Mouse (Mus musculus): ENCODE measurements at regions not wholly inside any gene's neighbourhood (a gene's known extent, or its start where the extent isn't known, plus 50 kb on each side); places are given as distances from the start of the nearest gene placed in this dataset.

DNA sequence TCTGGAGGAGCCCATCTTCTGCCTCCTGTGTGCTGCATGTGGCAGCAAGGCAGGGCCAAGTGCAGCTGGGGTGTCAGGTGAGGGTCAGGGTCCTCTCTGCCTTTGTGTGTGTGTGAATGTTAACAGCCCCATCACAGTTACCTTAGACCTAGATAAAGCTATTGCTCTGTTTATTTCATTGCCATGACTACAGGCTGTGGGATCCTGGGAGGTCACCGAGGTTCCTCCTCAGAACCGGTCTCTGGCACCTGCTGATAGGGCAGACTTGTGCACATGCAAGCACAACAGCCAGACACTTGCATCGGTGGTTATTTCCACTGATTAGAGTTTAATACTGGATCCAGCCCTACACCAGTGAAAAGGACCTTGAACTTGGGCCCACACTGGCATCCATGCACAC lies 278.6 kb upstream of the Eef2kmt start:
- DNase-seq: peak; percentile 9
- 31% methylated on average over 3 of the region's 3 CpGs for WGBS

DNA sequence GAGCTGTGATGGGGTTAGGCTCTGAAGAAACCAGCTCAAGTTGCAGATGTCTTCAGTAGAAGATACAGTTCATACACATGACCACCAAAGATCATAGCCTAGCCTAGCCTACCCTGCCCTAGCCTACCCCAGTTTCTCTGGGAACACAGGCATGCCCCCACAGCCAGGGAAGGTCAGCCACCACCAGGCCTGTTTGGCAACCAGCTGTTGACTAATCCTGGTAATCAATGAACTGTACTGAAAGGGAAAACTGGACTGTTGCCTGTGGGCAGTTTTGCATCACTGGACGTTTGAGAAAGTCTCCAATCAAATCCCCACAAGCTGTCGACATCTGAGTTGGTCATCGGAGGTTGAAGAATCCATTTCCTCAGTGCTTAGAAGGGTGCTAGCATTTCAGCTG lies 276.5 kb upstream of the Eef2kmt start:
- TF ChIP-seq POLR2A (IDR thresholded peaks at IDR 0.05; ENCODE audit: low read depth, low read length) (no peak), CTCF (conservative IDR thresholded peaks at IDR 0.05; ENCODE audit: insufficient read depth, insufficient read length, low read depth, low read length) (no peak)
- Histone ChIP-seq H3K4me3 (ENCODE audit: insufficient read depth, low read depth, low read length) (no peak overlapping the region), H3K36me3 (ENCODE audit: control insufficient read depth, insufficient read depth, low read length) (no peaks in the 10 kb centered on the region), H3K27me3 (replicated peaks; ENCODE audit: control insufficient read depth, insufficient read depth, low read length) (no peaks in the 10 kb centered on the region), H3K4me1 (ENCODE audit: control insufficient read depth, insufficient read depth, low read length) (no peaks in the 10 kb centered on the region), H3K27ac (ENCODE audit: insufficient read depth, low read depth, low read length) (no peak overlapping the region)
- WGBS: 63% methylated on average over 3 of the region's 3 CpGs
- DNase-seq: no peak

More for the DNA sequence above, 278.6 kb upstream of the Eef2kmt start:
- no peak for TF ChIP-seq CTCF (conservative IDR thresholded peaks at IDR 0.05; ENCODE audit: insufficient read depth, insufficient read length, low read depth, low read length)
- no peak for TF ChIP-seq POLR2A (IDR thresholded peaks at IDR 0.05; ENCODE audit: low read depth, low read length)
- Histone ChIP-seq H3K4me1 (ENCODE audit: control insufficient read depth, insufficient read depth, low read length) (no peaks in the 10 kb centered on the region), H3K36me3 (ENCODE audit: control insufficient read depth, insufficient read depth, low read length) (no peaks in the 10 kb centered on the region), H3K27ac (ENCODE audit: insufficient read depth, low read depth, low read length) (no peak overlapping the region; the same call in 1 of the 2 replicates), H3K4me3 (ENCODE audit: insufficient read depth, low read depth, low read length) (no peak overlapping the region), H3K27me3 (replicated peaks; ENCODE audit: control insufficient read depth, insufficient read depth, low read length) (no peaks in the 10 kb centered on the region)

DNA sequence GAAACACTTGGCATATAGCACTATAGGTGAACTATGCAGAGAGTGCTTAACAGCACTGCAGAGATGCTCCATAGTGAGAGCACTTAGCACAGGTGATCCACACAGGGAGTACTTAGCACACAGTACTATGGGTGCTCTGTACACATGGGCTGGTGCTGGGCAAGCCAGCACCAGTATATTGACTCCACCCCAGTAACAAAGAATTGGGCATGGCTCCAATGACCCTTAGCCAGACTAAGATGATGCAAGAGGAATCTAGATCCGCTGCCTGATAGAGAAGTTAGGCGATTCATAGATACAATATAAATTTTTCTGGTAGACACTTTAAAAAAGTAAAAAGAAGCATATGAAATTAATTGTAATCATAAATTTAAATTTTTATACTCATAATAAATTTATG lies 274.0 kb upstream of the Eef2kmt start:
- no peaks in the 10 kb centered on the region for H3K4me1 ChIP-seq (ENCODE audit: control insufficient read depth, insufficient read depth, low read length)
- no peak overlapping the region for H3K4me3 ChIP-seq (ENCODE audit: insufficient read depth, low read depth, low read length)
- no peak overlapping the region for H3K27ac ChIP-seq (ENCODE audit: insufficient read depth, low read depth, low read length)
- DNase-seq: no peak
- no peaks in the 10 kb centered on the region for H3K36me3 ChIP-seq (ENCODE audit: control insufficient read depth, insufficient read depth, low read length)
- no peak for TF ChIP-seq POLR2A (IDR thresholded peaks at IDR 0.05; ENCODE audit: low read depth, low read length)
- no peak for TF ChIP-seq CTCF (conservative IDR thresholded peaks at IDR 0.05; ENCODE audit: insufficient read depth, insufficient read length, low read depth, low read length)
- WGBS: 81% methylated on average over 2 of the region's 2 CpGs
- H3K27me3 ChIP-seq (replicated peaks; ENCODE audit: control insufficient read depth, insufficient read depth, low read length): no peaks in the 10 kb centered on the region

DNA sequence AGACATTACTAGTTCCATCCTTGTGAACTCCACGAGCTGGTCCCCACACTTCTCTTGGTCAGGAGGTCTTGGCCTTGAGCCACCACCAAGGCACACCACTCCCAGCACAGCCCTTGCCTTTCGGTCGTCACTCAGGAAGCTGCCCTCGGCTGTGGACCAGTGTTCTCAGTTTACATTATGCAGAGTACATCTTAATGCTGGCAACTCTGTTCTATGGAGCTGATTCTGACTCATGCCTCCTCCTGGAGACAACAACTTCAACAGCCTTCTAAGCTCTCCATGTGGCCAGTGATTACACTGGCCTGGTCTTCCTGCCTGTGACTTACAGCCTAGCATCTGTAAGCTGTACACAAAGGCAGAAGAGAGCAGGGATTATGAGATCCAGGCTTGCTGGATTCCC lies 272.2 kb upstream of the Eef2kmt start:
- 41% methylated on average over 4 of the region's 4 CpGs for WGBS
- TF ChIP-seq POLR2A (IDR thresholded peaks at IDR 0.05; ENCODE audit: low read depth, low read length) (no peak), CTCF (conservative IDR thresholded peaks at IDR 0.05; ENCODE audit: insufficient read depth, insufficient read length, low read depth, low read length) (no peak)
- no peaks in the 10 kb centered on the region for H3K36me3 ChIP-seq (ENCODE audit: control insufficient read depth, insufficient read depth, low read length)
- H3K27me3 ChIP-seq (replicated peaks; ENCODE audit: control insufficient read depth, insufficient read depth, low read length): no peaks in the 10 kb centered on the region
- H3K27ac ChIP-seq (ENCODE audit: insufficient read depth, low read depth, low read length): no peak overlapping the region
- no peaks in the 10 kb centered on the region for H3K4me1 ChIP-seq (ENCODE audit: control insufficient read depth, insufficient read depth, low read length)
- H3K4me3 ChIP-seq (ENCODE audit: insufficient read depth, low read depth, low read length): no peak overlapping the region
- DNase-seq: no peak

DNA sequence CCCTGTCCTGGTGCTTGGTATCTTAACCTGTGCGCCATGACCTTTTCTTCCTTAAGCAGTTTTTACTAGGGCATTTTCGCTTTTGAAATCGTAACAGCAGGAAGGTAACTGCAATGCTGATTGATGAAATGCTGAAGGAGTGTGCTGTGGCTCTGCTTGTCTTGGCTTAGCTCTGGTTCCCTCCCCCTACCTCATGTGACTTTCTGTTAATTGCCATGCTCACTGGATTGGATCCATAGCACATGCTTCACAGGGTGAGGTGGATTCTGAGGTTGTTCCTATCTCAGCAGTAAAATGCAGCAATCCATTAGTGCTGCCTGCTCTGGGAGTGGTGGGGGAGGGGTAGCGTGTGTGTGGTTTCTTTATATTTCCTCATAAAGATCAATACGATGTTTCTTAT lies 268.6 kb upstream of the Eef2kmt start:
- Histone ChIP-seq H3K4me3 (ENCODE audit: insufficient read depth, low read depth, low read length) (no peak overlapping the region), H3K27ac (ENCODE audit: insufficient read depth, low read depth, low read length) (peak overlapping the region; percentile 43; the same call in 1 of the 2 replicates), H3K4me1 (ENCODE audit: control insufficient read depth, insufficient read depth, low read length) (no peaks in the 10 kb centered on the region), H3K27me3 (replicated peaks; ENCODE audit: control insufficient read depth, insufficient read depth, low read length) (no peaks in the 10 kb centered on the region), H3K36me3 (ENCODE audit: control insufficient read depth, insufficient read depth, low read length) (no peaks in the 10 kb centered on the region)
- DNase-seq: peak; percentile 49
- TF ChIP-seq CTCF (conservative IDR thresholded peaks at IDR 0.05; ENCODE audit: insufficient read depth, insufficient read length, low read depth, low read length): no peak
- TF ChIP-seq POLR2A (IDR thresholded peaks at IDR 0.05; ENCODE audit: low read depth, low read length): no peak
- 56% methylated on average over 5 of the region's 5 CpGs for WGBS

DNA sequence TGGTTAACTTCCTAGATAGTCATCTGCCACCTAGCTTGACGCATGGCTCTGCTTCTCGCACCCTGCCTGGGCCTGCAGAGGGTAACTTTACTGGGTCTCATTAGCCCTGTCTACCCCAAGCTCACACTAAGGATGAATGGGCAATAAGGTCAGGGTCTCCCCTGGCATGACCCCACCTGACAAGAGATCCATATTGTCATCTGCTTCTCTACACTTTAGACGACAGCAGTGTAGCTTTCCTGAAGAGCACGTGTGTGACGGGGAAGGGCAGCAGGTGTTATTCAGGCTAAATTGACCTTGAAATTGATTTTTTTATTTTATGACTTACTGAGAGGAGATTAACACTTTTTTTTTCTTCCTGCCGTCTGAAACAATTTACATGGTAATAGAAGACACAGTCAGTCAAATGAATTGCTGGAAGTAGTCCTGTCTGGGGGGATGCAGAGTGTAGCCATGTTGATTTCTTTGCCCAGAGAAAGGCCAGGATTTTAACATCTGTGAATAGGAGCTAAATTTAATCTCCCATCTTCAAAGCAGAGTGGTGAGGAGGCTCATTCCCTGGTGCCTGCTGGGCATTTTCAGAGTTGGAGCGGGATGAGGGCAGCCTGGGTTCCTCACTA lies 267.7 kb upstream of the Eef2kmt start:
- DNase-seq: no peak
- no peak overlapping the region for H3K4me3 ChIP-seq (ENCODE audit: insufficient read depth, low read depth, low read length)
- H3K27ac ChIP-seq (ENCODE audit: insufficient read depth, low read depth, low read length): no peak overlapping the region
- H3K36me3 ChIP-seq (ENCODE audit: control insufficient read depth, insufficient read depth, low read length): no peaks in the 10 kb centered on the region
- no peak for TF ChIP-seq POLR2A (IDR thresholded peaks at IDR 0.05; ENCODE audit: low read depth, low read length)
- no peaks in the 10 kb centered on the region for H3K27me3 ChIP-seq (replicated peaks; ENCODE audit: control insufficient read depth, insufficient read depth, low read length)
- 62% methylated on average over 7 of the region's 7 CpGs for WGBS
- no peaks in the 10 kb centered on the region for H3K4me1 ChIP-seq (ENCODE audit: control insufficient read depth, insufficient read depth, low read length)

DNA sequence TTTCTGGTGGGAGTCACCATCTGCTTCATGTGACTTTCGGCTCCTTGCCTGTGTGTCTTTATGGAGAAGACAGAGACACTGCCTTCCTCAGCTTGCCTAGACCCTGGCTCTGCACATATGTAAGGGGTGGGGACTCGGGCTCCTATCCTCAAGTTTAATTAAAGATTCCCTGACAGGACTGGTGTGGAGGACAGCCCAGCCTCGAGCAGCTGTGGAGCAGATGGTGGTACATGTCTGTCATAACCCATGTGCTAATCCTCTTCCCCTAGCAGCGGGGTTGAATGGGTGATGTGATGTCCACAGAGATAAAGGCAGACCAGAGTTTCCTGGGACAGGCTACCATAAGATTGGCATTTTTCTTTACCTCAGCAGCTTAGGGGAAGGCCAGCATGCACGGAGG lies 262.0 kb upstream of the Eef2kmt start:
- H3K36me3 ChIP-seq (ENCODE audit: control insufficient read depth, insufficient read depth, low read length): no peaks in the 10 kb centered on the region
- H3K4me3 ChIP-seq (ENCODE audit: insufficient read depth, low read depth, low read length): no peak overlapping the region
- no peak overlapping the region for H3K27ac ChIP-seq (ENCODE audit: insufficient read depth, low read depth, low read length)
- WGBS: 68% methylated on average over 5 of the region's 5 CpGs
- no peaks in the 10 kb centered on the region for H3K27me3 ChIP-seq (replicated peaks; ENCODE audit: control insufficient read depth, insufficient read depth, low read length)
- no peak for DNase-seq
- no peak for TF ChIP-seq CTCF (conservative IDR thresholded peaks at IDR 0.05; ENCODE audit: insufficient read depth, insufficient read length, low read depth, low read length)
- TF ChIP-seq POLR2A (IDR thresholded peaks at IDR 0.05; ENCODE audit: low read depth, low read length): no peak
- no peaks in the 10 kb centered on the region for H3K4me1 ChIP-seq (ENCODE audit: control insufficient read depth, insufficient read depth, low read length)
